Mouse (Mus musculus) spleen, postnatal 14 days (tissue): Measurements from ENCODE around the gene Ercc2.

Experiments
- DNase-seq, 2 experiments: peaks; one replicate each; pipeline ENCODE4 v3.0.0; 2021 to 2022; ENCODE audit warnings: low spot score in 2 of 2

Ercc2 gene

GRCm38 (mm10) chr7:19405417-19405816, 23.6 kb downstream of the Ercc2 start:
- DNase-seq = peak; percentile 67 to 79

GRCm38 (mm10) chr7:19409753-19410152, 27.9 kb downstream of the Ercc2 start:
- DNase-seq = no peak

GRCm38 (mm10) chr7:19410766-19411344, 29.0 kb downstream of the Ercc2 start:
- no peak for DNase-seq

- DNase-seq = no peak
Measured at GRCm38 (mm10) chr7:19411783-19412182, 30.0 kb downstream of the Ercc2 start.

GRCm38 (mm10) chr7:19413525-19413924, 31.7 kb downstream of the Ercc2 start:
- DNase-seq = no peak

GRCm38 (mm10) chr7:19416590-19416989, 34.8 kb downstream of the Ercc2 start:
- DNase-seq = no peak

- no peak for DNase-seq
Measured at GRCm38 (mm10) chr7:19420121-19420520, 38.3 kb downstream of the Ercc2 start.

GRCm38 (mm10) chr7:19420821-19421636, 39.2 kb downstream of the Ercc2 start:
- DNase-seq = peak; percentile 62 to 70

GRCm38 (mm10) chr7:19423083-19423482, 41.3 kb downstream of the Ercc2 start:
- no peak for DNase-seq

GRCm38 (mm10) chr7:19424051-19424450, 42.2 kb downstream of the Ercc2 start:
- no peak for DNase-seq

GRCm38 (mm10) chr7:19426349-19426748, 44.5 kb downstream of the Ercc2 start:
- DNase-seq = no peak

- DNase-seq = no peak
Measured at GRCm38 (mm10) chr7:19426888-19427287, 45.1 kb downstream of the Ercc2 start.

- DNase-seq = no peak
Measured at GRCm38 (mm10) chr7:19427999-19428650, 46.3 kb downstream of the Ercc2 start.

GRCm38 (mm10) chr7:19429726-19430125, 47.9 kb downstream of the Ercc2 start:
- DNase-seq = no peak

GRCm38 (mm10) chr7:19430402-19430801, 48.6 kb downstream of the Ercc2 start:
- no peak for DNase-seq

- no peak for DNase-seq
Measured at GRCm38 (mm10) chr7:19432475-19432874, 50.7 kb downstream of the Ercc2 start.

GRCm38 (mm10) chr7:19436276-19436675, 54.5 kb downstream of the Ercc2 start:
- no peak for DNase-seq

GRCm38 (mm10) chr7:19437048-19437447, 55.2 kb downstream of the Ercc2 start:
- DNase-seq = no peak

GRCm38 (mm10) chr7:19441448-19442091, 59.8 kb downstream of the Ercc2 start:
- DNase-seq = no peak

- peak; percentile 48 to 78 for DNase-seq
Measured at GRCm38 (mm10) chr7:19443344-19443743, 61.5 kb downstream of the Ercc2 start.

- DNase-seq = no peak
Measured at GRCm38 (mm10) chr7:19444801-19445200, 63.0 kb downstream of the Ercc2 start.
